Mouse (Mus musculus): Measurements from ENCODE around the gene Grb14. TPM values are rescaled to one million over a fixed set of nuclear protein-coding genes. Genes with fewer than 3 reads are reported as not detected.

Gene Grb14
- total and polyA plus RNA-seq, 3 experiments: 0.61 to 0.85 (median 0.74) TPM

GRCm38 (mm10) chr2:65003433-65003832 lies 21.4 kb downstream of the Grb14 start (continued):
- TF ChIP-seq ZMIZ1 (IDR thresholded peaks at IDR 0.05; ENCODE audit: low read depth, low read length) (no peak), CHD2 (IDR thresholded peaks at IDR 0.05; ENCODE audit: low read length) (no peak), ZC3H11A (IDR thresholded peaks at IDR 0.05; ENCODE audit: low read depth, low read length) (no peak)

GRCm38 (mm10) chr2:65002631-65003030 lies 22.2 kb downstream of the Grb14 start:
- dilution Hi-C loops (cut with MboI; ENCODE audit: extremely low pct_ligation_motif_present, extremely low pct_unique_long_range_greater_than_20kb, low sequenced_read_pairs) (no loop called here), in situ Hi-C loops (cut with MboI; ENCODE audit: low pct_ligation_motif_present, low pct_unique_long_range_greater_than_20kb, low sequenced_read_pairs) (loop anchor here (25.0 kb wide), 1 partner anchor 335 kb away; no protein-coding TSS in a partner anchor)
- Histone ChIP-seq H3K79me2 (replicated peaks; ENCODE audit: control insufficient read depth, extremely low read depth, insufficient read depth, poor library complexity, severe bottlenecking) (no peaks in the 10 kb centered on the region), H3K4me2 (ENCODE audit: insufficient read depth, low read depth, poor library complexity, severe bottlenecking) (no peak overlapping the region), H3K27me3 (replicated peaks) (no peaks in the 10 kb centered on the region), H3K27ac (ENCODE audit: insufficient read depth, low read depth) (no peak overlapping the region), H3K36me3 (replicated peaks in 1 of 2; ENCODE audit: control insufficient read depth in 1 of 2, insufficient read depth in 1 of 2, low read length in 1 of 2) (no peaks in the 10 kb centered on the region), H3K9me3 (replicated peaks; ENCODE audit: low read length) (no peaks in the 10 kb centered on the region), H3K4me3 (replicated peaks in 1 of 3; ENCODE audit: low read depth in 2 of 3, low read length in 2 of 3, poor library complexity in 1 of 3) (no peak overlapping the region), H3K4me1 (ENCODE audit: control insufficient read depth in 1 of 2, insufficient read depth in 2 of 2) (no peaks in the 10 kb centered on the region), H3K9ac (ENCODE audit: insufficient read depth, low read depth) (no peak overlapping the region)
- no peak for DNase-seq (ENCODE audit: extremely low read depth)
- TF ChIP-seq MXI1 (IDR thresholded peaks at IDR 0.05; ENCODE audit: low read depth, low read length) (no peak), CHD1 (IDR thresholded peaks at IDR 0.05; ENCODE audit: low read depth, low read length) (no peak), JUND (conservative IDR thresholded peaks at IDR 0.05; ENCODE audit: low read depth, low read length) (no peak), CTCF (conservative IDR thresholded peaks at IDR 0.05 in 1 of 2, IDR thresholded peaks at IDR 0.05 in 1 of 2; ENCODE audit: low read depth in 2 of 2, low read length in 2 of 2) (no peak), POLR2AphosphoS2 (IDR thresholded peaks at IDR 0.05; ENCODE audit: low read depth, low read length) (no peak), UBTF (IDR thresholded peaks at IDR 0.05; ENCODE audit: low read depth, low read length) (no peak), TBP (conservative IDR thresholded peaks at IDR 0.05; ENCODE audit: low read depth, low read length) (no peak), ZC3H11A (IDR thresholded peaks at IDR 0.05; ENCODE audit: low read depth, low read length) (no peak), MAX (IDR thresholded peaks at IDR 0.05; ENCODE audit: low read length) (no peak), ELF1 (IDR thresholded peaks at IDR 0.05; ENCODE audit: low read depth, low read length) (no peak), ZMIZ1 (IDR thresholded peaks at IDR 0.05; ENCODE audit: low read depth, low read length) (no peak), USF2 (conservative IDR thresholded peaks at IDR 0.05; ENCODE audit: low read depth, low read length) (no peak), MAZ (IDR thresholded peaks at IDR 0.05; ENCODE audit: low read depth, low read length) (no peak), BHLHE40 (IDR thresholded peaks at IDR 0.05; ENCODE audit: low read depth, low read length) (no peak)

GRCm38 (mm10) chr2:64995048-64995447 lies 29.7 kb downstream of the Grb14 start:
- DNase-seq (ENCODE audit: extremely low read depth): no peak
- H3K27me3 ChIP-seq (replicated peaks): no peaks in the 10 kb centered on the region
- no peaks in the 10 kb centered on the region for H3K79me2 ChIP-seq (replicated peaks; ENCODE audit: control insufficient read depth, extremely low read depth, insufficient read depth, poor library complexity, severe bottlenecking)
- TF ChIP-seq ZC3H11A (IDR thresholded peaks at IDR 0.05; ENCODE audit: low read depth, low read length) (no peak), POLR2A (IDR thresholded peaks at IDR 0.05; ENCODE audit: low read depth, low read length) (no peak), CHD1 (IDR thresholded peaks at IDR 0.05; ENCODE audit: low read depth, low read length) (no peak)
- dilution Hi-C loops (cut with MboI; ENCODE audit: extremely low pct_ligation_motif_present, extremely low pct_unique_long_range_greater_than_20kb, low sequenced_read_pairs): no loop called here
- H3K4me1 ChIP-seq (ENCODE audit: control insufficient read depth in 1 of 2, insufficient read depth in 2 of 2): no peaks in the 10 kb centered on the region
- in situ Hi-C loops (cut with MboI; ENCODE audit: low pct_ligation_motif_present, low pct_unique_long_range_greater_than_20kb, low sequenced_read_pairs): no loop called here
- H3K36me3 ChIP-seq (replicated peaks in 1 of 2; ENCODE audit: control insufficient read depth in 1 of 2, insufficient read depth in 1 of 2, low read length in 1 of 2): no peaks in the 10 kb centered on the region
- H3K9ac ChIP-seq (ENCODE audit: insufficient read depth, low read depth): no peak overlapping the region
- H3K9me3 ChIP-seq (replicated peaks; ENCODE audit: low read length): no peaks in the 10 kb centered on the region
- H3K4me2 ChIP-seq (ENCODE audit: insufficient read depth, low read depth, poor library complexity, severe bottlenecking): no peak overlapping the region
- no peak overlapping the region for H3K27ac ChIP-seq (ENCODE audit: insufficient read depth, low read depth)
- H3K4me3 ChIP-seq (replicated peaks in 1 of 3; ENCODE audit: low read depth in 2 of 3, low read length in 2 of 3, poor library complexity in 1 of 3): no peak overlapping the region
